Mouse (Mus musculus) liver, adult 2 months (tissue): ENCODE data around the gene Bank1.

Source experiments
- CTCF ChIP-seq: fragments of 200-500 bp; IDR thresholded peaks from 2 replicates; pipeline ENCODE4 v1.5.1; 2011; ENCODE audit warnings: low read depth, low read length, control low read depth
- POLR2A ChIP-seq: fragments of 200-500 bp; IDR thresholded peaks from 2 replicates; pipeline ENCODE4 v1.6.1; 2011; ENCODE audit warnings: low read length, control low read depth; ENCODE audit not compliant: insufficient read depth; ENCODE audit errors: extremely low read depth

DNA sequence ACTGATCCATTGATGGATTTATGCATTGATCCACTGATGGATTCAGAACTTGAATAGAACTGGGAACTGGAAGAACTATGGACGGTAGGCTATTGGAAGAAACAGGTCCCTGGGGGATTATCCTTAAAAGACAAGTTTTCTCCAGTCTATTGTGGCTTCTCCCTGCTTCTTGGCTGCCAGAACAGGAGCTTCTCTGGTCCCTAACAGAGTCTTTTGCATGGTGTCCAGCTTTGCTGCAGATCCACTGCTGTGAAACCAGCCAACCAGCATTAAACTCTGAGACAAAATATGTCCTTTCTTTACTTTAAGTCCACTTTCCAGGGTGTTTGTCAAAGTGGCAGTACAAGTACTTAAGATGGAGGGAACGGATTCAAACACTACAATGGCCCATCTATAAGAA, 178.7 kb downstream of the Bank1 start:
- TF ChIP-seq CTCF (no peak), POLR2A (no peak)
